Mouse (Mus musculus): ENCODE measurements around the gene Sytl2. TPM values are rescaled to one million over a fixed set of nuclear protein-coding genes. Genes with fewer than 3 reads are reported as not detected.
A peak's percentile ranks its signal among the peaks of the same experiment; 100 is the strongest.

Sytl2 gene
- total and polyA plus RNA-seq, 2 experiments from 2014 or later, result 7.3 to 11.4 TPM

- ATAC-seq, result no peak
- Histone ChIP-seq H3K4me2 (ENCODE audit: low read depth, low read length) (no peak overlapping the region), H3K4me1 (ENCODE audit: insufficient read depth, low read length) (no peaks in the 10 kb centered on the region), H3K9ac (replicated peaks; ENCODE audit: low read length) (no peak overlapping the region), H3K36me3 (ENCODE audit: insufficient read depth, low read length) (no peaks in the 10 kb centered on the region), H3K9me3 (ENCODE audit: low read length) (no peaks in the 10 kb centered on the region), H3K27ac (no peak overlapping the region), H3K4me3 (ENCODE audit: low read length) (no peak overlapping the region), H3K27me3 (ENCODE audit: insufficient read depth, low read length) (no peaks in the 10 kb centered on the region)
- DNase-seq (ENCODE audit: low spot score), result no peak
- 66% methylated on average over 4 of the region's 4 CpGs for WGBS
- no peak for TF ChIP-seq CTCF (IDR thresholded peaks at IDR 0.05; ENCODE audit: low read depth)
Measured at GRCm38 (mm10) chr7:90395073-90395472, 93.0 kb downstream of the Sytl2 start.

GRCm38 (mm10) chr7:90395928-90396327, 93.9 kb downstream of the Sytl2 start:
- H3K4me3 ChIP-seq (ENCODE audit: low read length), result no peak overlapping the region
- no peak overlapping the region for H3K9ac ChIP-seq (replicated peaks; ENCODE audit: low read length)
- H3K27me3 ChIP-seq (ENCODE audit: insufficient read depth, low read length), result no peaks in the 10 kb centered on the region
- no peak overlapping the region for H3K27ac ChIP-seq
- no peak overlapping the region for H3K4me2 ChIP-seq (ENCODE audit: low read depth, low read length)
- no peaks in the 10 kb centered on the region for H3K9me3 ChIP-seq (ENCODE audit: low read length)
- H3K4me1 ChIP-seq (ENCODE audit: insufficient read depth, low read length), result no peaks in the 10 kb centered on the region
- TF ChIP-seq CTCF (IDR thresholded peaks at IDR 0.05; ENCODE audit: low read depth), result no peak
- no peak for DNase-seq (ENCODE audit: low spot score)
- WGBS, result 60% methylated on average over 5 of the region's 5 CpGs
- no peak for ATAC-seq
- no peaks in the 10 kb centered on the region for H3K36me3 ChIP-seq (ENCODE audit: insufficient read depth, low read length)

GRCm38 (mm10) chr7:90409934-90410333, 107.9 kb downstream of the Sytl2 start:
- Histone ChIP-seq H3K36me3 (ENCODE audit: insufficient read depth, low read length) (no peaks in the 10 kb centered on the region), H3K4me3 (ENCODE audit: low read length) (no peak overlapping the region), H3K4me2 (ENCODE audit: low read depth, low read length) (no peak overlapping the region), H3K9me3 (ENCODE audit: low read length) (no peaks in the 10 kb centered on the region), H3K27me3 (ENCODE audit: insufficient read depth, low read length) (no peaks in the 10 kb centered on the region), H3K4me1 (ENCODE audit: insufficient read depth, low read length) (no peaks in the 10 kb centered on the region), H3K27ac (no peak overlapping the region), H3K9ac (replicated peaks; ENCODE audit: low read length) (no peak overlapping the region)
- no peak for ATAC-seq
- 54% methylated on average over 3 of the region's 3 CpGs for WGBS
- TF ChIP-seq CTCF (IDR thresholded peaks at IDR 0.05; ENCODE audit: low read depth), result peak; percentile 83
- peak; percentile 80 for DNase-seq (ENCODE audit: low spot score)

- Histone ChIP-seq H3K9me3 (ENCODE audit: low read length) (no peaks in the 10 kb centered on the region), H3K9ac (replicated peaks; ENCODE audit: low read length) (peak within 1 kb of the TSS; percentile 36), H3K4me3 (ENCODE audit: low read length) (peak within 1 kb of the TSS; percentile 41), H3K27ac (peak within 1 kb of the TSS; percentile 21; the same call in 1 of the 2 replicates), H3K4me2 (ENCODE audit: low read depth, low read length) (peak within 1 kb of the TSS; percentile 74), H3K27me3 (ENCODE audit: insufficient read depth, low read length) (no peaks in the 10 kb centered on the region), H3K4me1 (ENCODE audit: insufficient read depth, low read length) (peaks cover 5% of the 10 kb centered on the region; the same call in 1 of the 2 replicates), H3K36me3 (ENCODE audit: insufficient read depth, low read length) (no peaks in the 10 kb centered on the region)
- DNase-seq (ENCODE audit: low spot score), result peak; percentile 95
- 17% methylated on average over 29 of the region's 29 CpGs for WGBS
- ATAC-seq, result peak; percentile 100
- TF ChIP-seq CTCF (IDR thresholded peaks at IDR 0.05; ENCODE audit: low read depth), result no peak
Measured at GRCm38 (mm10) chr7:90426020-90427001, 124.3 kb downstream of the Sytl2 start, which contains the start of gene Ccdc89. TSS of gene Ccdc89 (plus strand) at chr7:90426577.

- no peak for TF ChIP-seq CTCF (IDR thresholded peaks at IDR 0.05; ENCODE audit: low read depth)
Measured at GRCm38 (mm10) chr7:90427006-90427405, 125.0 kb downstream of the Sytl2 start.

GRCm38 (mm10) chr7:90432221-90432620, 130.2 kb downstream of the Sytl2 start:
- Histone ChIP-seq H3K4me3 (ENCODE audit: low read length) (no peak overlapping the region), H3K4me2 (ENCODE audit: low read depth, low read length) (no peak overlapping the region), H3K27ac (no peak overlapping the region), H3K9me3 (ENCODE audit: low read length) (no peaks in the 10 kb centered on the region), H3K4me1 (ENCODE audit: insufficient read depth, low read length) (no peaks in the 10 kb centered on the region), H3K9ac (replicated peaks; ENCODE audit: low read length) (no peak overlapping the region), H3K36me3 (ENCODE audit: insufficient read depth, low read length) (no peaks in the 10 kb centered on the region), H3K27me3 (ENCODE audit: insufficient read depth, low read length) (no peaks in the 10 kb centered on the region)
- no peak for ATAC-seq
- TF ChIP-seq CTCF (IDR thresholded peaks at IDR 0.05; ENCODE audit: low read depth), result no peak
- no peak for DNase-seq (ENCODE audit: low spot score)

More at GRCm38 (mm10) chr7:90427006-90427405, 125.0 kb downstream of the Sytl2 start:
- 56% methylated on average over 9 of the region's 9 CpGs for WGBS
- Histone ChIP-seq H3K4me3 (ENCODE audit: low read length) (peak overlapping the region; percentile 41), H3K9me3 (ENCODE audit: low read length) (no peaks in the 10 kb centered on the region), H3K36me3 (ENCODE audit: insufficient read depth, low read length) (no peaks in the 10 kb centered on the region), H3K9ac (replicated peaks; ENCODE audit: low read length) (peak overlapping the region; percentile 36; the same call in 1 of the 2 replicates), H3K4me1 (ENCODE audit: insufficient read depth, low read length) (peaks cover 5% of the 10 kb centered on the region; the same call in 1 of the 2 replicates), H3K4me2 (ENCODE audit: low read depth, low read length) (peak overlapping the region; percentile 74), H3K27me3 (ENCODE audit: insufficient read depth, low read length) (no peaks in the 10 kb centered on the region), H3K27ac (peak overlapping the region; percentile 7; the same call in 1 of the 2 replicates)
- no peak for ATAC-seq
- DNase-seq (ENCODE audit: low spot score), result no peak

All from hindbrain, postnatal 0 days (tissue).